Mouse (Mus musculus): Measurements from ENCODE around the gene Lrit2. TPM values are rescaled to one million over a fixed set of nuclear protein-coding genes. Genes with fewer than 3 reads are reported as not detected.
A peak's percentile ranks its signal among the peaks of the same experiment; 100 is the strongest.

The Lrit2 gene
- total RNA-seq (2015; ENCODE audit: low replicate concordance): not detected in 2 replicates
- total RNA-seq (2017; ENCODE audit: low replicate concordance): not detected in 2 replicates

- ATAC-seq (replicated peaks; ENCODE audit: low FRiP score, poor library complexity, severe bottlenecking): no peak
Observed at GRCm38 (mm10) chr14:37067629-37068028, at the start of gene Lrit2. Gene Lrit2, plus strand, starts transcription at chr14:37067929.

DNA sequence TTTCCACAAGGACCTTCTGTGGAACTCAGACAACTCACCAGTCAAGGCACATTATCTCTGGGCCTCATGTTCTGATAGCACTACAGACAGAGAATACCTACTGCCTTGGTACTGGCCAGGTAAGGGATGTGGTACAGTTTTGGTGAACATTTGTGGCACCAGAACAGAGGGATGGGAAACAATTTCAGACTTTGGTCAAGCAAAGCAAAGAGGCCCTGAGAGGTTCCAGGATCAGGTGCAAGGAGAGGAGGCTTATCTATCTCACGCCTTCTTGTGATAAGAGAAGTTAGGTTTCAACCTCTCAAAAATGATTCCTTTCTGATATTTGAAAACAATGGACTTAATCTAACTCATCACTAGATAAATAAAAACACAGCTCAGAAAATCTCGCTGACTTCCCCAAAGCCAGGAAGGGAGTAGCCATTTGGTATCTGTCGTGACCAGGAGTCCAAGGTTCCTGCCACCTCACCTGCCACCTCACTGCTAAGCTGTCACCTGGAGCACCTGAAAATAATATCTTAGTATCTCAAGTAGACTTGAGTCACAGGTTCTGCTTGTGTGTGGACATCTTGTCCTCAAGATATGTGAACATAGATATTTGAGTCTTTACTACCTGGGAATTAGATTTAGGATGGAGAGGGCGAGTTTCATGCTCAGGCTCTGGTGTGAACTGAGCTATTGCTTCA, 40.3 kb upstream of the Lrit2 start:
- no peak for ATAC-seq (replicated peaks; ENCODE audit: low FRiP score, poor library complexity, severe bottlenecking)

DNA sequence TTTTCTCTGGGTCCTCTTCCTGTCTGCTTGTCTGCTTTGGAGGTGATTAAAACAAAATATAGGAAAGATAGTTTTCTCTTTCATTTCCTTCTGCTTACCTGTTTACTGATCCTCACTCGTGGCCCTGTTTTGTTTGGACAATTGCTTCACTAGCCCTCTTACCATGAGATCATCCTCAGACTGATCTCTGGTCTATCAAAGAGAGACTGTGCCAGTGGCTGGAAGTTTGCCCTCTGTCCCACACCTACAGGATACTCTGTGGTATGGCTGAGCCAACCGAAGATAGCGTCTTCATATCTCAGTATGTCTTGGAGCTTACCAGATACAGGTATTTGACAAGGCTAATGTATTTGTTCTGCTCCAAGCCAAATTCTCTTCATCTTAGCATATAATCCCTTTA, 39.8 kb upstream of the Lrit2 start:
- ATAC-seq (replicated peaks; ENCODE audit: low FRiP score, poor library complexity, severe bottlenecking): no peak

DNA sequence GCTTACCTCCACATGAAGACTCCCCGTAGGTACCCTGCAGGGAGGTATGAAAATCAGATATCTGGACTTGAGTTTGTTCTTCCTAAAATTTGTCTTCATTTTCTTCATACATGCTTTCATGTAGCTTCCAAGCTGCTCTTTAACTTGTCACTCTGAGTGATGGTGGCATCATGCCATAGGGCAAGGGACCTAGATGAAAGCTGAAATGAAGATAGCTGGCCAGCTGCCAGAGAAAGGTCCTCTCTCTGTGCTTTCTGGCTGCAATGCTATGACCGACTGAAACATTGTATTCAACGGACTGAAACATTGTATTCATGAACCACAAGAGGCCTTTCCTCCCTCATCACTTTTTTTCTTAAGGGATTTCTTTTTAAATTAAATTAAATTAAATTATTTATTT, 39.2 kb upstream of the Lrit2 start:
- no peak for ATAC-seq (replicated peaks; ENCODE audit: low FRiP score, poor library complexity, severe bottlenecking)

DNA sequence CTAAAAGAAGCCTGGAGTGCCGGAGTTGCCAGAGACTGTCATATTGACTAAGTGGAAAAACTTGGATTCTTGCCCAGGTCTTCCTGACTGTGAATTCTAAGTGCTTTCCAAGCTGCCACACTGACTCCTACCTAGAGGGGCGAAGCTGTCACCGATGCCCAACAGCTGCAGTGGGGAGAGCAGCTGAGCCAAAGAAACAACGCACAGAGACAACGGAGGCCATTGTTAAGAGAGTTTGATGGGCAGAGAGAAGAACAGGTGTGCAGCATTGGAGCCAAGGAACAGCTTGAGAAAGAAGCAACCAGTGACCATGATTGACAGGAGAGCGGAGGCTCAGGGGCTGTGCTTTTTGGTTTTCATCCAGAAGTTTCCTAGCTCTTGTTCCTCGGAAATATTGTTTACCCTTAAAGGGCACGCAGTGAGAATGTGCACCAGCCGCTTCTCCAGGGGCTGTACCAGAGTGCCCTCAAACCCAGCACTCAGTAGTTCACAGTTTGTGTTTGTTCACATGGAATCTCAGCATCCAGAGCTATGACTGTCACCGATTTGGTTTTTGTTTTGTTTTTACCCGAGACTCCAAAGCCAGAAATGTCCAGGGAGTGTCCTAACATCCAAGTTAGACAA, 35.1 kb upstream of the Lrit2 start:
- ATAC-seq (replicated peaks; ENCODE audit: low FRiP score, poor library complexity, severe bottlenecking): no peak

DNA sequence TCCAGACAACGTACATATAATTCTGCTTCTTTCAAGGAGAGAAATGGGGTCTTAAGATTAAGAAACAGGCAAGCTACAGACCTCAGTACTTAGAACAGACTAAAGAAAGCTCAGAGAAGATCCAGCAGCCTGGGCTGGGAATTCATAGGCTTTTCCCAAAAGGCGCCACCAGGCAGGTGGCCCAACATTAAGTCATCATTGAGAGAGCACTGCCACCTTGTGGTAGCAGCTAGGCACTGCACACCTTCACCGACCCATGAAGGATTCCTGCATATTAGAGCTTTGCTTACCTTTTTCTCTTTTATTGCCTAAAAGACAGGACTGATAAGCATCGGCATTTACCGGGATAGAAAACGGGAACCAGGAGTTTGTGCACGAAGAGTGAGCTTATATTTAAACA, 34.5 kb upstream of the Lrit2 start:
- peak; percentile 81 for ATAC-seq (replicated peaks; ENCODE audit: low FRiP score, poor library complexity, severe bottlenecking)

GRCm38 (mm10) chr14:37034432-37034831, 33.3 kb upstream of the Lrit2 start:
- ATAC-seq (replicated peaks; ENCODE audit: low FRiP score, poor library complexity, severe bottlenecking): no peak

DNA sequence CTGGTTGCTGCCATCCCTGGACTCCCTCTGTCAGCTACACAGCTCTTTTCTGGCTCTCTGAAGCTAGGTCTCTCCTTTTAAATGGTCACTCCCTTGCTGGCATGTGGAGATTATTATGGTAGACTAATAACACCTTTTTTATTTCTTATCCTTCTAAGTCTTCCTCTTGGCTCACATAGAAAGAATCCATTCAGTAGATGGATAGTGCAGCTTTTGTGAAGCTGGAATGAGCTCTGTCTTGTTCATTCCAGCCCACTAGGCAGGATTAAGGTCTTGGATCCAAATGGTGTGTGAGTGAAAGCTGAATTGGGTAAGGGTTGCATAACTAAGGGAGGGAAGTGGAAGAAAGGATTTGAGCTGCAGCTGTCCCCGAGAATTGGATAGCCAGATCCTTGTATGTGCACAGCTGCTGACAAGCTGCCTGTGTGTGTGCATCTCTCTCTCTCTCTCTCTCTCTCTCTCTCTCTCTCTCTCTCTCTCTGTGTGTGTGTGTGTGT, 18.8 kb upstream of the Lrit2 start, which contains the start of gene Rgr:
Gene Rgr, minus strand, starts transcription at position 51 of the 497 bp plus-strand sequence.
- ATAC-seq (replicated peaks; ENCODE audit: low FRiP score, poor library complexity, severe bottlenecking): no peak

DNA sequence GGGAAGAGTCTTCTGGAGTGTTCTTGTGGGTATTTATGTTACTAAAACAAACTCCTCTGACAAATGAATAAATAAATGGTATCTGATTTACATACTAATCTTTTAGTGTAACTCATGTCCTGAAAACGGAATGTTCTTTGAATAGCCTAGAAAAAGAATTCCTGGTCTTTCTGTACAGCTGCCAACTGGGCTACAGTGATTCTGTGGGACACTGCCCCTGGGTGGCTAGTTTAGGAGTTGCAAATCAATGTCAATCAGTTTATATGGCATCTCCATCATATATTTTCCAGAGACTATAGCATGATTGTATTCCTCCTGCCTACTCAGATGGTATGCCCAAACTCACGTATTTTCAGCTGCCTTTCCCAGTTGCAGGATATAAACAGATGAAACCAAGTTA, 2.9 kb upstream of the Lrit2 start:
- no peak for ATAC-seq (replicated peaks; ENCODE audit: low FRiP score, poor library complexity, severe bottlenecking)

DNA sequence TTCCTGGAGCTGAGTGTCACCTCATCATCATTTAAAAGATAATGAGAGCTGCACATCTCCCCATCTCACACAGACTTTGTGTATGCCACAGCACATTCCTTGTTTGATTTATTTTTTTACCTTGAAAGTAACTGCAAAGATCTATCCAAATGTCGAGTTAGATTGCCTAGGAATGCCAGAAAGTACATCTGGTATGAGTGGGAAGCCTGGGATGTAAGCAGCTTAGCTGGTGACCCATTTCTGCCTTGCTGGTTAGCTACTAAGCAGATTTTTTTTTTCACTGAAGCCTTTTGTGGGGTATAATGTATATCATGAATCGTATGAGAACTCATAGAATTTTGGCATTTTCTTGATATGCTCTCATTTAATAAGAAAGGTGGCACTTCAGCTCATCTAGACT, 1.1 kb upstream of the Lrit2 start:
- no peak for ATAC-seq (replicated peaks; ENCODE audit: low FRiP score, poor library complexity, severe bottlenecking)

DNA sequence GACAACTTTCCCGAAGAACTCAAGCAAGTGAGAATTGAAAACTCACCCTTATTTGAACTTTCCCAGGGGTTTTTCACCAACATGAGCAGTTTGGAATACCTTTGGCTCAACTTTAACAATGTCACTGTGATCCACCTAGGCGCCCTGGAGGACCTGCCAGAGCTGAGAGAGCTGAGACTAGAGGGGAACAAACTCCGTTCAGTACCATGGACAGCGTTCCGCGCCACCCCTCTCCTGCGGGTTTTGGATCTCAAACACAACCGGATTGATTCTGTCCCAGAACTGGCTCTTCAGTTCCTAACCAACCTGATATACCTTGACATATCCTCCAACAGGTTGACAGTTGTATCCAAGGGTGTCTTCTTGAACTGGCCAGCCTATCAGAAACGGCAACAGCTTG, 787 bp downstream of the Lrit2 start:
- no peak for ATAC-seq (replicated peaks; ENCODE audit: low FRiP score, poor library complexity, severe bottlenecking)

- no peak for ATAC-seq (replicated peaks; ENCODE audit: low FRiP score, poor library complexity, severe bottlenecking)
Observed at GRCm38 (mm10) chr14:37080724-37081123, 13.0 kb downstream of the Lrit2 start.

GRCm38 (mm10) chr14:37083755-37084154, 16.0 kb downstream of the Lrit2 start:
- ATAC-seq (replicated peaks; ENCODE audit: low FRiP score, poor library complexity, severe bottlenecking): no peak

DNA sequence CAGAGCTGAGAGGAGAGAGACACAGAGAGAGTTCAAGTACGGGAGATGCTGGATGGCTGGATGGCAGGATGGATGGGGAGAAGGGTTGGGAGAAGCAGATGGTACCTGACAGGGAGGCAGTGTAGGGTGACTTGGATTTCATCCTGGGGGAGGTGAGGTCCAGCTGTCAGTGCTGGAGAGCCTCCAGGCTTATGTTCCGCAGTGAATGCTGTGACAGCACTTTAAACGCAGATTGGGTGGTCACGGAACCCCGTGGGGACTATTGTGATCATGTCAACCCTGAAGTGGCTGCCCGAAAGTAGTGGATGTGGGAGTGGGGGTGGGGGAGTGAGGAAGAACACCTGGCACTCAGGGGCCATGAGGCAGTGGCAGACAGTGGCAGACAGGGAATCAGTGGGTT, 26.7 kb downstream of the Lrit2 start:
- ATAC-seq (replicated peaks; ENCODE audit: low FRiP score, poor library complexity, severe bottlenecking): no peak

DNA sequence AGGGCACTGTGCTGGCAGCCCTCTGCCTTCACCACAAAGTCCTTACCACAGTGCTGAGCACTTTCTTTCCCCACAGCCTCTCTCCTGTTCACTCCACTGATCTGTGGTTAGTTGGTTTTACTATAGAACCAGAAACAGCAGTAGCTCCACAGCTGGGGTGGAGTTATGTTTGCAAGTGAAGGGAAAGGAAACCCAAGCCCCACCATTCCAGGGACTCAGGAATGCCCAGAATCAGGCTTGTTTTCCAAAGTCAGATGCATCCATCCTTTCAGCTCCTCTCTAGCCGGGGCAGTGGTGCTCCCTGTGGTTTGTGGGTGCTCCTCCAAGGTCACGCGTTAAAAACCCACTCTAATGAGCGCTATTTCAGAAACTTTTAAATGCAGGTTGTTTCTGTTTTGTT, 27.8 kb downstream of the Lrit2 start:
- no peak for ATAC-seq (replicated peaks; ENCODE audit: low FRiP score, poor library complexity, severe bottlenecking)

DNA sequence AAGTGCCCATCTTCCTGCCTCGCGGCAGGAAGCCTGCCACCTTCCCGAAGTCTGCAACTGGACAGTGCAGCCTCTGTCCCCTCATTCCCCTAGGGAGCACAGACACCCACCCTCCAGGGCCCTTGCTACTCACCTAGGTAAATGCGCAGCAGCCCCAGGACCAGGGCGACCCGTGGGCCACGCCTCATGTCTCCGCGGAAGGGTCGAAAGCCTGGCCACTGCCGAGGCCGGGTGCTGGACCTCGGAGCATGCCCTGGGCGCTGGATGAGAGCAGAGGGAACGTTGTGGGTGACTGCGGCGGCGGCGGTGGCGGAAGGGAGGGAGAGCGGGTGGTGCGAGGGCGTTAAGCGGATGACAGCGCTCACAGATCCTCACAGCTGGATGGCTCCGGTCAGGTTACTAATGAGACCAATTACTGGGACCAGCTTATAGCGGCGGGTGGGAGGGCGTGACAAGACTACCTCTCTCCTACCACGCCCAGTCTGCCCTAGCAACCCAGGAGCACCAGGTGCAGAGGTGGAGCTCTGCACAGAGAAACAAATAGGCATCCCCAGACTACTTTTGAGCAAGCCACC, 30.3 kb downstream of the Lrit2 start, which contains the start of gene Cdhr1:
Gene Cdhr1, minus strand, starts transcription at position 392 of the 575 bp plus-strand sequence.
- 0 out of 2 replicates have a peak, but pooled peaks have one; percentile 37 for ATAC-seq (replicated peaks; ENCODE audit: low FRiP score, poor library complexity, severe bottlenecking)

DNA sequence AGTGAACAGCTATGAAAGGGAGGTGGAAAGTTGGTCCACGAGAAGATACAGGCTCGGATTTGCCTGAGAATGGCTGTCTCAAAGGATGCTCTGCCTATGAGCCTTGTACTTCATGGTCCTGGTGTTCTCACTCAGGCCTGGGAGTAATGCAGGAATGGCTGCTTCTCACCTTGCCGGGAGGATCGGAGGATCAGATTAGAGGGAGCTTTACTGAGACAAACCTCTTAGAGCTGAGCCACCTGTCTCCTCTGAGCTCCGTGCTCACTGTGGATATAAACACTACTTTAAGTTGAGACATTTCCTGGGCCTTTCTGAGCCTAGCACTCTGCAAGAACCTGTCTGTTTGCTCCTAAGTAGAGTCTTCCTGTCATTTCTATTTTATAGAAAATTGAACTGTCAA, 33.8 kb downstream of the Lrit2 start:
- no peak for ATAC-seq (replicated peaks; ENCODE audit: low FRiP score, poor library complexity, severe bottlenecking)

DNA sequence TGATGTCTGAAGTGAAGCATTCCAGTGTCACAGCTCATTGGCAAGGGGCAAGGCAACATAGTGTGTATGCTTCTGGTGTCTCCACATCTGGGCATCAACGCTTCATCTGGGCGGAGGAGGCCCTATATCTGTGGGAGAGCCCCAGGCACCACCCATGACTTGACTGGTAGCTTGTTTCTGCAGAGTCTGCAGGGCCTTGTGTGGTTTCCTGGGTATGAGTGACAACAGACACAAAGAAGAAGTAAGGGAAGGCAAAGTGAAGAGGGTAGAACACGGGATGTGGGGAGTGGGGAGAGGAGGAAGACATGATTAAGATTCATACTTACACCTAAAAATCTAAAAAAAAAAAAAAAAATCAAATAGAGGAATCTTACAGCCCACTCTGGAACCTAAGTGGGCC, 34.8 kb downstream of the Lrit2 start:
- ATAC-seq (replicated peaks; ENCODE audit: low FRiP score, poor library complexity, severe bottlenecking): no peak

- no peak for ATAC-seq (replicated peaks; ENCODE audit: low FRiP score, poor library complexity, severe bottlenecking)
Observed at GRCm38 (mm10) chr14:37104747-37105146, 37.0 kb downstream of the Lrit2 start.

GRCm38 (mm10) chr14:37105846-37106245, 38.1 kb downstream of the Lrit2 start:
- ATAC-seq (replicated peaks; ENCODE audit: low FRiP score, poor library complexity, severe bottlenecking): no peak

- ATAC-seq (replicated peaks; ENCODE audit: low FRiP score, poor library complexity, severe bottlenecking): no peak
Observed at GRCm38 (mm10) chr14:37109460-37109859, 41.7 kb downstream of the Lrit2 start.

All from erythroblast, adult 5-6 weeks (primary cell).